In the genomic region with DNA sequence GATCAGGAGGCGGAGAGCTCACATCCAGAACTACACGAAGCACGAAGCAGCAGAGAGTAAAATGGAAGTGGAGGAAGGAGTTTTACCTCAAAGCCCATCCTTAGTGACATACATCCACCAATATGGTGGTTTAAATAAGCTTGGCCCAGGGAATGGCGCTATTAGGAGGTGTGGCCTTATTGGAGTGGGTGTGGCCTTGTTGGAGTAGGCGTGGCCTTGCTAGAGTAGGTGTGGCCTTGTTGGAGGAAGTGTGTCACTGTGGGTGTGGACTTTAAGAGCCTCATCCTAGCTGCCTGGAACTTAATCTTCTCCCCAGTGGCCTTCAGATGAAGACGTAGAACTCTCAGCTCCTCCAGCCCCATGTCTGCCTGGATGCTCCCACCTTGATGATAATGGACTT, we compare ENCODE assay signal across 16 mouse cellular contexts.
DNase-seq lines count a peak whose midpoint lies in the region.
"Had no signal": no experiment of that assay in that cellular context is flagged by ENCODE, and none has a peak within 500 bp of the region (broad histone marks: within the 10 kb centered on the region; RNA-seq: fewer than 3 reads in every experiment).

No protein-coding gene starts in this region.

- DNase-seq in heart, adult 11 months: peak; percentile 60
- no peak for DNase-seq in heart, adult 9 months (ENCODE audit: low spot score in 2 of 2)
- peak; percentile 34 for DNase-seq in testis, postnatal 10 days (ENCODE audit: low spot score)
- no peak for DNase-seq in testis, postnatal 14 days (ENCODE audit: low spot score)
- peak; percentile 1 for DNase-seq in induced T-regulatory cell, adult 2 months (ENCODE audit: low read depth)
- no peak for DNase-seq in liver
- DNase-seq: adrenal gland, postnatal 10 days; adrenal gland, postnatal 36 days; cerebellum, adult 11 months; cerebellum, adult 2 months; cerebellum, adult 9-11 months; cerebellum, postnatal 25 days; gastrocnemius, postnatal 25 days; heart, postnatal 10 days; heart, postnatal 36 days; kidney, adult 18-20 months had no signal

Comparison
In these comparisons a context has a peak if more than half of its experiments do, and no peak if none do; other contexts are left out.
1. DNase-seq: peak in heart, adult 11 months (single experiment), testis, postnatal 10 days (single experiment) and induced T-regulatory cell, adult 2 months (single experiment); none in heart, adult 9 months (0 of 2), testis, postnatal 14 days (single experiment) and liver (single experiment).